Comparison of ENCODE assay signal across 33 mouse cellular contexts in genomic region chrX:57373543-57373942, GRCm38 (mm10). TPM values are rescaled to one million over a fixed set of nuclear protein-coding genes. Genes with fewer than 3 reads are reported as not detected.
DNase-seq lines count a peak whose midpoint lies in the region; ATAC-seq and TF ChIP-seq lines count a peak whose summit lies in the region.
"Had no signal": no experiment of that assay in that cellular context is flagged by ENCODE, and none has a peak within 500 bp of the region (broad histone marks: within the 10 kb centered on the region; RNA-seq: fewer than 3 reads in every experiment).

No protein-coding gene starts in this region.

- H3K9ac ChIP-seq in MEL (ENCODE audit: control insufficient read depth, low read depth, low read length, poor library complexity, severe bottlenecking): no peak overlapping the region
- H3K9ac ChIP-seq in liver, embryonic 11.5 days (ENCODE audit: low read depth, low read length): no peak overlapping the region
- H3K9ac ChIP-seq in liver, postnatal 0 days (replicated peaks): no peak overlapping the region
- H3K9ac ChIP-seq: embryonic facial prominence, embryonic 15.5 days; forebrain, embryonic 12.5 days; heart, embryonic 15.5 days; hindbrain, embryonic 15.5 days; limb, embryonic 12.5 days; neural tube, embryonic 13.5 days had no signal

- no peaks in the 10 kb centered on the region for H3K79me2 ChIP-seq in MEL (ENCODE audit: control insufficient read depth, insufficient read depth, low read length, poor library complexity)

- TF ChIP-seq CTCF in MEL (IDR thresholded peaks at IDR 0.05 in 2 of 3, conservative IDR thresholded peaks at IDR 0.05 in 1 of 3; ENCODE audit: control insufficient read depth in 1 of 3, insufficient read depth in 1 of 3, low read depth in 2 of 3, low read length in 3 of 3, poor library complexity in 1 of 3, severe bottlenecking in 1 of 3): no peak
- no peak for TF ChIP-seq CTCF in liver, postnatal 0 days (IDR thresholded peaks at IDR 0.05; ENCODE audit: low read depth)

- TF ChIP-seq POLR2A in MEL (IDR thresholded peaks at IDR 0.05; ENCODE audit: control insufficient read depth in 1 of 2, insufficient read depth in 1 of 2, low read depth in 1 of 2, low read length in 2 of 2, poor library complexity in 1 of 2): no peak

- no peak for ATAC-seq in erythroblast, adult 5-6 weeks (replicated peaks; ENCODE audit: low FRiP score, poor library complexity, severe bottlenecking)
- ATAC-seq in liver, embryonic 11.5 days (replicated peaks; ENCODE audit: low FRiP score): peak; percentile 97
- peak; percentile 91 for ATAC-seq in liver, postnatal 0 days
- ATAC-seq: midbrain, embryonic 16.5 days had no signal

- H3K27me3 ChIP-seq in erythroblast, embryonic 14.5 days (ENCODE audit: control insufficient read depth): no peaks in the 10 kb centered on the region
- no peaks in the 10 kb centered on the region for H3K27me3 ChIP-seq in MEL (ENCODE audit: control insufficient read depth in 1 of 2, insufficient read depth in 2 of 2, low read length in 2 of 2)
- H3K27me3 ChIP-seq in liver, embryonic 11.5 days (replicated peaks; ENCODE audit: control insufficient read depth, insufficient read depth, low read length): no peaks in the 10 kb centered on the region
- no peaks in the 10 kb centered on the region for H3K27me3 ChIP-seq in liver, postnatal 0 days (ENCODE audit: insufficient read depth, low read length)
- H3K27me3 ChIP-seq: embryonic facial prominence, embryonic 15.5 days; forebrain, embryonic 12.5 days; heart, embryonic 15.5 days; hindbrain, embryonic 15.5 days; limb, embryonic 12.5 days; neural tube, embryonic 13.5 days had no signal

- TF ChIP-seq RAD21 in MEL (IDR thresholded peaks at IDR 0.05; ENCODE audit: low read depth, low read length): no peak

- no peaks in the 10 kb centered on the region for H3K9me3 ChIP-seq in erythroblast, embryonic 14.5 days (ENCODE audit: control insufficient read depth, low read length)
- H3K9me3 ChIP-seq in MEL (replicated peaks; ENCODE audit: insufficient read depth, low read length): no peaks in the 10 kb centered on the region
- no peaks in the 10 kb centered on the region for H3K9me3 ChIP-seq in liver, embryonic 11.5 days (ENCODE audit: control insufficient read depth, low read length)
- no peaks in the 10 kb centered on the region for H3K9me3 ChIP-seq in liver, postnatal 0 days (ENCODE audit: low read length)
- H3K9me3 ChIP-seq: embryonic facial prominence, embryonic 15.5 days; forebrain, embryonic 12.5 days; heart, embryonic 15.5 days; hindbrain, embryonic 15.5 days; limb, embryonic 12.5 days; midbrain, embryonic 10.5 days; neural tube, embryonic 13.5 days had no signal

- H3K4me1 ChIP-seq in erythroblast, embryonic 14.5 days (ENCODE audit: control insufficient read depth): peaks cover 45% of the 10 kb centered on the region
- no peaks in the 10 kb centered on the region for H3K4me1 ChIP-seq in MEL (ENCODE audit: control insufficient read depth in 1 of 2, insufficient read depth in 2 of 2, low read length in 2 of 2)
- H3K4me1 ChIP-seq in liver, embryonic 11.5 days (replicated peaks; ENCODE audit: control insufficient read depth, insufficient read depth, low read length): no peaks in the 10 kb centered on the region
- peaks cover 4% of the 10 kb centered on the region; the same call in 1 of the 2 replicates for H3K4me1 ChIP-seq in liver, postnatal 0 days (ENCODE audit: insufficient read depth)
- H3K4me1 ChIP-seq: embryonic facial prominence, embryonic 15.5 days; forebrain, embryonic 12.5 days; heart, embryonic 15.5 days; hindbrain, embryonic 15.5 days; limb, embryonic 12.5 days; midbrain, embryonic 10.5 days; neural tube, embryonic 13.5 days had no signal

- intact Hi-C loops in left cerebral cortex, postnatal 36 days (cut with DNase I): no loop called here

- H3K4me2 ChIP-seq in liver, embryonic 11.5 days: peak overlapping the region; percentile 40; the same call in 1 of the 2 replicates
- no peak overlapping the region for H3K4me2 ChIP-seq in liver, postnatal 0 days (ENCODE audit: low read depth, low read length)
- H3K4me2 ChIP-seq: embryonic facial prominence, embryonic 15.5 days; forebrain, embryonic 12.5 days; heart, embryonic 15.5 days; hindbrain, embryonic 15.5 days; limb, embryonic 12.5 days; neural tube, embryonic 13.5 days had no signal

- peak overlapping the region; percentile 12 for H3K4me3 ChIP-seq in erythroblast, embryonic 14.5 days (replicated peaks)
- H3K4me3 ChIP-seq in MEL (ENCODE audit: control insufficient read depth in 1 of 2, insufficient read depth in 1 of 2, low read depth in 2 of 2, low read length in 2 of 2): no peak overlapping the region
- H3K4me3 ChIP-seq in liver, embryonic 11.5 days (ENCODE audit: low read depth, low read length): no peak overlapping the region
- H3K4me3 ChIP-seq in liver, postnatal 0 days (ENCODE audit: low read depth, low read length): no peak overlapping the region
- H3K4me3 ChIP-seq: embryonic facial prominence, embryonic 15.5 days; forebrain, embryonic 12.5 days; heart, embryonic 15.5 days; hindbrain, embryonic 15.5 days; layer of hippocampus, adult 2 months; limb, embryonic 12.5 days; midbrain, embryonic 10.5 days; myocyte; neural tube, embryonic 13.5 days had no signal

- no peak for DNase-seq in MEL (ENCODE audit: low read depth, low spot score)
- DNase-seq in liver, embryonic 11.5 days (ENCODE audit: low spot score): no peak
- DNase-seq in liver, postnatal 0 days: no peak
- DNase-seq in urinary bladder, postnatal 4 days (ENCODE audit: low spot score in 2 of 2): no peak
- DNase-seq in thymus, postnatal 14 days: no peak
- no peak for DNase-seq in left cerebral cortex, postnatal 36 days (ENCODE audit: low spot score in 2 of 2)
- DNase-seq: cerebellum, adult 8-10 months; heart, postnatal 4 days; kidney, postnatal 25 days; layer of hippocampus, postnatal 36 days; lung, adult 2 months; right cerebral cortex, postnatal 4 days; thymus, postnatal 36 days had no signal

- H3K27ac ChIP-seq in MEL (ENCODE audit: control insufficient read depth, low read depth, low read length): no peak overlapping the region
- peak overlapping the region; percentile 65 for H3K27ac ChIP-seq in liver, embryonic 11.5 days (ENCODE audit: low read depth, low read length)
- peak overlapping the region; percentile 57 for H3K27ac ChIP-seq in liver, postnatal 0 days (ENCODE audit: low read depth)
- H3K27ac ChIP-seq: embryonic facial prominence, embryonic 15.5 days; forebrain, embryonic 12.5 days; heart, embryonic 15.5 days; hindbrain, embryonic 15.5 days; layer of hippocampus, adult 2 months; limb, embryonic 12.5 days; macrophage; midbrain, embryonic 10.5 days; neural tube, embryonic 13.5 days had no signal

- peaks cover 33% of the 10 kb centered on the region for H3K36me3 ChIP-seq in erythroblast, embryonic 14.5 days (ENCODE audit: control insufficient read depth)
- H3K36me3 ChIP-seq in MEL (ENCODE audit: control insufficient read depth in 1 of 2, insufficient read depth in 2 of 2, low read length in 2 of 2): peaks cover 0 to 1% of the 10 kb centered on the region in 2 experiments; a peak in 1 of 4 replicates
- no peaks in the 10 kb centered on the region; the same call in 1 of the 2 replicates for H3K36me3 ChIP-seq in liver, embryonic 11.5 days (ENCODE audit: control insufficient read depth, insufficient read depth, low read length)
- H3K36me3 ChIP-seq in liver, postnatal 0 days (replicated peaks; ENCODE audit: insufficient read depth, low read length): peaks cover 2% of the 10 kb centered on the region
- H3K36me3 ChIP-seq: hindbrain, embryonic 15.5 days had no signal

- no peak for TF ChIP-seq EP300 in MEL (IDR thresholded peaks at IDR 0.05; ENCODE audit: low read depth in 1 of 2, low read length in 2 of 2)
- TF ChIP-seq EP300 in liver, postnatal 0 days (IDR thresholded peaks at IDR 0.05; ENCODE audit: low read depth): peak; percentile 41; the same call in 1 of the 2 replicates

- WGBS in liver, embryonic 11.5 days: 67% methylated on average over 2 of the region's 2 CpGs
- WGBS in liver, postnatal 0 days (ENCODE audit: insufficient replicate concordance): 37% methylated on average over 2 of the region's 2 CpGs

TF ChIP-seq in MEL, 35 proteins besides CTCF, POLR2A, EP300 and RAD21 (continues in another document):
- TF ChIP-seq TAL1 (IDR thresholded peaks at IDR 0.05; ENCODE audit: low read length) (peak; percentile 13; the same call in 1 of the 2 replicates), TCF12 (IDR thresholded peaks at IDR 0.05; ENCODE audit: low read depth, low read length) (no peak)

RNA-seq across cellular contexts. Expression of gene Rbmx, which starts 19.3 kb away (rescaled TPM):
- polyA plus RNA-seq in erythroblast, embryonic 14.5 days (2012): 0.97 and 1.1 TPM in 2 replicates
- 13.4 and 13.8 TPM in 2 replicates for total RNA-seq in erythroblast, adult 5-6 weeks (2015; ENCODE audit: low replicate concordance)
- total RNA-seq in erythroblast, adult 5-6 weeks (2017; ENCODE audit: low replicate concordance): 15.5 and 18.6 TPM in 2 replicates
- total RNA-seq in MEL (2012; rRNA removed): 35.6 and 47.0 TPM in 2 replicates
- polyA plus RNA-seq in MEL (2012; ENCODE audit: insufficient read depth in 1 of 2, insufficient read length in 2 of 2, low read depth in 1 of 2, low replicate concordance in 2 of 2, missing spikeins in 1 of 2): 10 to 100 TPM; 53.1 to 61.1 TPM
- 69.2 and 71.6 TPM in 2 replicates for polyA plus RNA-seq in liver, embryonic 11.5 days (2014; fragmentation: Nextera tagmentation; extraction: Ambion mirVana)
- 18.8 and 19.7 TPM in 2 replicates for polyA plus RNA-seq in liver, postnatal 0 days (2015; fragmentation: Nextera tagmentation; extraction: Ambion mirVana)
- 10 to 100 TPM; 45.6 to 54.9 TPM for total RNA-seq in left cerebral cortex, postnatal 36 days (2021)

RNA-seq across cellular contexts. Expression of gene Arhgef6, which starts 35.0 kb away (rescaled TPM):
- polyA plus RNA-seq in erythroblast, embryonic 14.5 days (2012): 0.03 TPM in 1 of 2 replicates, not detected in the other
- 47.8 and 56.2 TPM in 2 replicates for total RNA-seq in erythroblast, adult 5-6 weeks (2015; ENCODE audit: low replicate concordance)
- total RNA-seq in erythroblast, adult 5-6 weeks (2017; ENCODE audit: low replicate concordance): 25.8 and 37.2 TPM in 2 replicates
- total RNA-seq in MEL (2012; rRNA removed): 1.1 and 1.9 TPM in 2 replicates
- 1 to 10 TPM in 1 of 2 experiments, not detected in 1; 3.3 TPM for polyA plus RNA-seq in MEL (2012; ENCODE audit: insufficient read depth in 1 of 2, insufficient read length in 2 of 2, low read depth in 1 of 2, low replicate concordance in 2 of 2, missing spikeins in 1 of 2)
- 6.9 and 8.4 TPM in 2 replicates for polyA plus RNA-seq in liver, embryonic 11.5 days (2014; fragmentation: Nextera tagmentation; extraction: Ambion mirVana)
- 5.9 and 6.1 TPM in 2 replicates for polyA plus RNA-seq in liver, postnatal 0 days (2015; fragmentation: Nextera tagmentation; extraction: Ambion mirVana)
- 10 to 100 TPM; 11.4 to 14.7 TPM for total RNA-seq in left cerebral cortex, postnatal 36 days (2021)

RNA-seq across cellular contexts. Expression of gene Gm364, which starts 35.4 kb away (rescaled TPM):
- not detected in 2 replicates for polyA plus RNA-seq in erythroblast, embryonic 14.5 days (2012)
- total RNA-seq in erythroblast, adult 5-6 weeks (2015; ENCODE audit: low replicate concordance): not detected in 2 replicates
- total RNA-seq in erythroblast, adult 5-6 weeks (2017; ENCODE audit: low replicate concordance): not detected in 2 replicates
- total RNA-seq in MEL (2012; rRNA removed): not detected in 2 replicates
- not detected for polyA plus RNA-seq in MEL (2012; ENCODE audit: insufficient read depth in 1 of 2, insufficient read length in 2 of 2, low read depth in 1 of 2, low replicate concordance in 2 of 2, missing spikeins in 1 of 2)
- polyA plus RNA-seq in liver, embryonic 11.5 days (2014; fragmentation: Nextera tagmentation; extraction: Ambion mirVana): not detected in 2 replicates
- polyA plus RNA-seq in liver, postnatal 0 days (2015; fragmentation: Nextera tagmentation; extraction: Ambion mirVana): not detected in 2 replicates
- not detected for total RNA-seq in left cerebral cortex, postnatal 36 days (2021)
- total RNA-seq: adrenal gland, postnatal 4 days; gastrocnemius, adult 18-20 months; gastrocnemius, postnatal 4 days; heart, adult 8-10 months; heart, postnatal 4 days; layer of hippocampus, adult 2 months; layer of hippocampus, postnatal 36 days; left cerebral cortex, postnatal 10 days had no signal
- polyA plus RNA-seq: embryonic facial prominence, embryonic 15.5 days; forebrain, embryonic 12.5 days; heart, embryonic 15.5 days; hindbrain, embryonic 15.5 days; intestine, embryonic 14.5 days; limb, embryonic 12.5 days; lung, adult 2 months; macrophage; midbrain, embryonic 10.5 days; midbrain, embryonic 16.5 days; neural tube, embryonic 13.5 days; stomach, embryonic 14.5 days had no signal
